Mouse (Mus musculus) cerebellum, adult 2 months (tissue): ENCODE measurements around the gene Olfr625-ps1.

Experiments used
- CTCF ChIP-seq: fragments of 200-500 bp; IDR thresholded peaks from 2 replicates; pipeline ENCODE4 v1.5.1; 2011; ENCODE audit warnings: low read depth, mild to moderate bottlenecking, control low read depth, low read length, moderate library complexity, borderline replicate concordance; ENCODE audit not compliant: insufficient read depth
- POLR2A ChIP-seq: fragments of 200-500 bp; IDR thresholded peaks from 2 replicates; pipeline ENCODE4 v1.6.1; 2011; ENCODE audit warnings: low read length, control low read depth, borderline replicate concordance; ENCODE audit not compliant: insufficient read depth

DNA sequence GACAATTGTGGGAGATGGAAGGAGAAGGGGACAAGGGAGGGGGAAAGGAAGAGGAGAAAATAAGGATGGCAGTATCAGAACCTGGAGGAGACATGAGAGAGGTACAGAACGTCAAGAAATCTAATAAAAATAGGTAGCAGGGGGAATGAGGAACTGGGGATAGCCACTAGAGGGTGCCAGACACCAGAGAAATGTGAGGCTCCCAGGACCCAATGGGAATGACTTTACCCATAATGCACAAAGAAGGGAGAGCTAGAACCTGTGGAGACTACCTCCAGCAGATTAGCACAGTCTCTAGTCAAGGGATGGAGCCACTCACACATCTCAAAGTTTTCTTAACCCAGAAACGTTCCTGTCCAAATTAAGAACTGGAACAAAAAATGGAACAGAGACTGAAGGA lies 29.5 kb downstream of the Olfr625-ps1 start:
- no peak for TF ChIP-seq CTCF
- no peak for TF ChIP-seq POLR2A
